Mouse (Mus musculus) heart, embryonic 14.5 days (tissue): ENCODE data around the gene Abcc4. TPM values are rescaled to one million over a fixed set of nuclear protein-coding genes. Genes with fewer than 3 reads are reported as not detected.

Experiments used
- ATAC-seq: fragments of 200-750 bp; cut with Nextera tagmentation; 2 replicates; pipeline ENCODE4 v1.8.0; 2017; ENCODE audit warnings: low read depth, moderate TSS enrichment; ENCODE audit not compliant: insufficient number of reproducible peaks, insufficient read depth, low FRiP score
- H3K27ac ChIP-seq, 2 experiments: fragments of 200-500 bp in 1 of 2; fragments of 300-500 bp in 1 of 2; sonication (generic) in 1 of 2; replicated peaks in 1 of 2; 2 replicates each; pipeline ENCODE4 v1.5.1; 2012 to 2014; ENCODE audit warnings: low read depth in 2 of 2, low read length in 2 of 2, control low read depth in 1 of 2, mild to moderate bottlenecking in 1 of 2, mixed read lengths in 1 of 2; ENCODE audit not compliant: control insufficient read depth in 1 of 2, insufficient read depth in 1 of 2
- H3K27me3 ChIP-seq: fragments of 300-500 bp; sonication (generic); 2 replicates; pipeline ENCODE4 v1.6.1; 2014; ENCODE audit warnings: mild to moderate bottlenecking, low read length, control low read depth; ENCODE audit not compliant: control insufficient read depth, insufficient read depth
- H3K36me3 ChIP-seq: fragments of 300-500 bp; sonication (generic); 2 replicates; pipeline ENCODE4 v1.6.1; 2014; ENCODE audit warnings: mild to moderate bottlenecking, control low read depth, low read length, mixed read lengths; ENCODE audit not compliant: control insufficient read depth, insufficient read depth
- H3K4me1 ChIP-seq, 2 experiments: fragments of 200-500 bp in 1 of 2; fragments of 300-500 bp in 1 of 2; sonication (generic) in 1 of 2; 2 replicates each; pipeline ENCODE4 v1.6.1; 2012 to 2014; ENCODE audit warnings: low read length in 2 of 2, control low read depth in 1 of 2, mixed read lengths in 1 of 2; ENCODE audit not compliant: control insufficient read depth in 2 of 2, insufficient read depth in 2 of 2
- H3K4me2 ChIP-seq: fragments of 300-500 bp; sonication (generic); 2 replicates; pipeline ENCODE4 v1.6.1; 2014; ENCODE audit warnings: mild to moderate bottlenecking, low read length
- H3K4me3 ChIP-seq, 2 experiments: fragments of 200-500 bp in 1 of 2; fragments of 300-500 bp in 1 of 2; sonication (generic) in 1 of 2; 2 replicates each; pipeline ENCODE4 v1.5.1; 2012 to 2014; ENCODE audit warnings: low read length in 2 of 2, mild to moderate bottlenecking in 2 of 2, control low read depth in 1 of 2, low read depth in 1 of 2, moderate library complexity in 1 of 2; ENCODE audit not compliant: control insufficient read depth in 1 of 2, insufficient read depth in 1 of 2
- H3K9ac ChIP-seq: fragments of 300-500 bp; sonication (generic); 2 replicates; pipeline ENCODE4 v1.6.1; 2014; ENCODE audit warnings: mild to moderate bottlenecking, low read length
- H3K9me3 ChIP-seq: fragments of 300-500 bp; sonication (generic); 2 replicates; pipeline ENCODE4 v1.6.1; 2016; ENCODE audit warnings: low read length, control low read depth; ENCODE audit not compliant: control insufficient read depth
- WGBS: fragments of 180-500 bp; shearing (Covaris S2); extraction: QIAGEN DNeasy Blood & Tissue Kit; methylation state at CpG from one replicate; pipeline ENCODE4 v1.1.7; 2014; 5-methylcytosine and 5-hydroxymethylcytosine counted together
- polyA plus RNA-seq: library from polyadenylated mRNA; unstranded; fragments of >200 nt; fragmentation: Nextera tagmentation; extraction: Ambion mirVana; gene quantifications from 2 replicates; pipeline ENCODE4 v1.2.1, GENCODE M21; 2014

Gene Abcc4
- polyA plus RNA-seq, 1 experiment from 2014 or later = 1.8 TPM

DNA sequence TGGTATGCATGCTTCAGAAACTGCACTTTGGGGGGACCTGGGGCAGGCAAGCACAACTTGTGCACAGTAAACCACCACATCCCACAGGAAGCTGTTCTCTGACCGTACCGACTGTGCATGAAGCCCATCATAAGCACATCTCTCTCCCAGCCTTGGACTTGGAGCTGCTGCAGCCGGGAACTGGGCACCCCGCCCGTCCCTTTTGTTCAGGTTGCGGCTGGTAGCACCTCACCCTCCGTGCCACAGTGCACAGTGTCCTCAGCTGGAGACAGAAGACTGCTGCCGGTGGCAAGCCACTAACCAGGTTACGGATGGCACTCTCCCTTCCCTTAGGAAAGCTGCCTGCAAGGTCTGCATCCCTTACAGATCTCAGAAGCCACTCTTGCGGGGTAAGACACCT, 15.7 kb downstream of the Abcc4 start:
- Histone ChIP-seq H3K36me3 (no peaks in the 10 kb centered on the region), H3K4me1 (peaks cover 0 to 4% of the 10 kb centered on the region in 2 experiments; a peak in 2 of 4 replicates), H3K4me3 (no peak overlapping the region), H3K9ac (no peak overlapping the region), H3K9me3 (no peaks in the 10 kb centered on the region), H3K27ac (no peak overlapping the region), H3K27me3 (no peaks in the 10 kb centered on the region), H3K4me2 (no peak overlapping the region)
- no peak for ATAC-seq
- 77% methylated on average over 10 of the region's 10 CpGs for WGBS

DNA sequence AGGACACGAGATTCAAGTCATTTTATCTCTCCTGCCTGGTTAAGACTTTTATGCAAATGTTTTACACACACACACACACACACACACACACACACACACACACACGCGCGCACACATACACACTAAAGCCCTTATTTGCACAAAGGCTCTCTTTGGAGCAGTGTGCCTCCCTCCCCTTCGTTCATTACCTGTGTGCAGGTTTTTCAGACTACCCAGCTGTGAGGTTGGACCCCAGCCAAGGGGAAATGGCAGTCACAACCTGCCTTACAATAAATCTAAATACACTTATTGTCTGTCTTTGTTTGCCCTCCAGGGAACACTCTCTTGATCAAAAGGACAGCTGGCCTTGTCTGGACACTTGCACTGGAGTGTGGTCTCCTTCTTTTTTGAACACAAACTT, 17.4 kb downstream of the Abcc4 start:
- no peak for ATAC-seq

DNA sequence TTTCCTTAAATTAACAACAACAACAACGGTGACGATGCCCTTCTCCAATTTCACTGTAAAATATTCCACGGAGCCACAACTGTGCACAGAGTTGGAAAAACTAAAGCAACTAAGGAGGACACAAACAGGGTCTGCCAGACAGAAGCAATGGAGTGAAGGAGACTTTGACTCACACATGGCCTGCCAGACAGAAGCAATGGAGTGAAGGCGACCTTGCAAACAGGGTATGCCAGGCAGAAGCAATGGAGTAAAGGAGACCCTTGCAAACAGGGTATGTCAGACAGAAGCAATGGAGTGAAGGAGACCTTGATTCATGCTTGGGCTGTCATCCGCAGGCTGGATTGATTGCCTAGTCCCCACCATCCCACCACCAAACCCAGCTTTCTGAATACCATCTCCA, 19.2 kb downstream of the Abcc4 start:
- H3K4me3 ChIP-seq = no peak overlapping the region

More for the DNA sequence above, 17.4 kb downstream of the Abcc4 start:
- peaks cover 0 to 4% of the 10 kb centered on the region in 2 experiments; a peak in 2 of 4 replicates for H3K4me1 ChIP-seq
- H3K9ac ChIP-seq = no peak overlapping the region
- H3K9me3 ChIP-seq = no peaks in the 10 kb centered on the region
- no peak overlapping the region for H3K27ac ChIP-seq
- 83% methylated on average over 5 of the region's 5 CpGs for WGBS
- no peaks in the 10 kb centered on the region for H3K36me3 ChIP-seq
- no peak overlapping the region for H3K4me2 ChIP-seq
- H3K27me3 ChIP-seq = no peaks in the 10 kb centered on the region
- H3K4me3 ChIP-seq = no peak overlapping the region

DNA sequence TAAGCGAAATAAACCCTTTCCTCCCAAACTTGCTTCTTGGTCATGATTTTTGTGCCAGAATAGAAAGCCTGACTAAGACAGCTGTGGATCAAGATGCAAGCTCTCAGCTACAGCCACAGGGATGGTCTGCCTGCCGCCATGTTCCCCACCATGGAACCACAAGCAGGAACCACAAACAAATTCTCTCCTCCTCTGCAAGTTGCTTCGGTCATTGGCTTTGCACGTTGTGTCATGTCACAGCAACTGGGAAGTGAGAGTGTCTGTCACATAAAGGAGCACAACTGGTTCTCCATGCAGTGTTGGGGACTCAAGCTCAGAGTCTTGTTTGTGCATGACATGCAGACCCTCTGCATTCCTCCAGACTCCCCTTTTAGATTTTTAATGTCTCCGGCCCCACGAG, 20.4 kb downstream of the Abcc4 start:
- no peak for ATAC-seq
- no peaks in the 10 kb centered on the region for H3K27me3 ChIP-seq
- no peak overlapping the region for H3K4me2 ChIP-seq
- no peak overlapping the region for H3K9ac ChIP-seq
- no peak overlapping the region for H3K27ac ChIP-seq
- 92% methylated on average over 6 of the region's 6 CpGs for WGBS
- H3K4me3 ChIP-seq = no peak overlapping the region
- peaks cover 0 to 3% of the 10 kb centered on the region in 2 experiments; a peak in 1 of 4 replicates for H3K4me1 ChIP-seq
- no peaks in the 10 kb centered on the region for H3K36me3 ChIP-seq
- H3K9me3 ChIP-seq = no peaks in the 10 kb centered on the region

More for the DNA sequence above, 19.2 kb downstream of the Abcc4 start:
- Histone ChIP-seq H3K4me1 (peaks cover 0 to 6% of the 10 kb centered on the region in 2 experiments; a peak in 2 of 4 replicates), H3K36me3 (no peaks in the 10 kb centered on the region), H3K27me3 (no peaks in the 10 kb centered on the region), H3K4me2 (no peak overlapping the region), H3K9ac (no peak overlapping the region), H3K9me3 (no peaks in the 10 kb centered on the region), H3K27ac (no peak overlapping the region)
- ATAC-seq = no peak
- 86% methylated on average over 5 of the region's 5 CpGs for WGBS

DNA sequence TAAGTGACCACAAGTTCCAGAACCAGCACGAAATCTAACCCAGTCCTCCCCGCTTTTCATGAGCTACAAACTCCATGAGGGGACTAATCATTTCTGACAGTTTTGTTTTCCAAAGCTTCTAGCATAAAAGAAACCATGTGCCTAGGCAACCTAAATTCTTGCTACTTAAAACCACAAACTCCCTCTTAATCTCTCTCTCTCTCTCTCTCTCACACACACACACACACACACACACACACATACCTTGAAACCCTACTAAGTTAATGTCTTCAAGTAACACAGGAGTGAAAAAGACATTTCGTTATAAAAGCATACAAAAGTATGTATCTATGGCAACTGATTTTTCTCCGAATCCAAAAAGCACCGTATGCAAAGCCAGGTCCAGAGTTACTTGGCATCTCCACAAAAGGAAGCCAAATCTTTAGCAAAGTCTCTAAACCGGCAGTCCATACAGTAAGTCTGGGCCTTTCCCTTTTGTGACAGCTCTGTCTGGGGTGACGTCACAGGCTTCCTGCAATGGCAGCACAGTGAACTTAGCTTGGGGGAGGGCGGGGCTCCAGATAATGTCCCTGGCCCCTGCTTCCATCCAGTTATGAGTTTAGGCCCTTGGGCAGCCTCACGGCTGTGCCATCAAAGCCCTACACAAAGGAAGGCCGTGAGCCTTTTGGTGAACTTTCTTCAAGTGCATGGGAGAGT, 23.5 kb downstream of the Abcc4 start:
- peaks cover 0 to 3% of the 10 kb centered on the region in 2 experiments; a peak in 1 of 4 replicates for H3K4me1 ChIP-seq
- no peak overlapping the region for H3K4me3 ChIP-seq
- no peak overlapping the region for H3K27ac ChIP-seq
- no peak overlapping the region for H3K4me2 ChIP-seq
- no peaks in the 10 kb centered on the region for H3K36me3 ChIP-seq
- ATAC-seq = no peak
- H3K9ac ChIP-seq = no peak overlapping the region
- WGBS = 72% methylated on average over 10 of the region's 10 CpGs
- H3K9me3 ChIP-seq = no peaks in the 10 kb centered on the region
- no peaks in the 10 kb centered on the region for H3K27me3 ChIP-seq

DNA sequence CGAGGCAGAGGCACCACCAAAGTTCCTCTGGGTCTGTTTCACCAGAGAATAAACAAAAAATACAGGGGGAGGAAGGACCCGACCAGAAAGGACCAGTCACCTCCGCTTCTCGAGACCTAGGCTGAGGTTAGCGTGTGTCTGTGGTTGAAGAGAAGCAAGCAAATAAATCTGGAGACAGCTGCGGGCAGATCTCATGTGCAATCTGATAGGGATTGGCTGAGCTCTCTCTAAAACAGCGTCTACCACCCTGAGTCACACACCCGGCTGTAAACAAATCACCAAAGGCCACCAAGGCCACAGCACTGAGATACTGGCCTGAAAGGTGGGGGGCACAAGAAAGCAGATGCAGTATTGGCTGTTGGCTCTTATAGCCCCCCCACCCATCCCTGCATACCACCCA, 24.9 kb downstream of the Abcc4 start:
- 62% methylated on average over 8 of the region's 8 CpGs for WGBS

DNA sequence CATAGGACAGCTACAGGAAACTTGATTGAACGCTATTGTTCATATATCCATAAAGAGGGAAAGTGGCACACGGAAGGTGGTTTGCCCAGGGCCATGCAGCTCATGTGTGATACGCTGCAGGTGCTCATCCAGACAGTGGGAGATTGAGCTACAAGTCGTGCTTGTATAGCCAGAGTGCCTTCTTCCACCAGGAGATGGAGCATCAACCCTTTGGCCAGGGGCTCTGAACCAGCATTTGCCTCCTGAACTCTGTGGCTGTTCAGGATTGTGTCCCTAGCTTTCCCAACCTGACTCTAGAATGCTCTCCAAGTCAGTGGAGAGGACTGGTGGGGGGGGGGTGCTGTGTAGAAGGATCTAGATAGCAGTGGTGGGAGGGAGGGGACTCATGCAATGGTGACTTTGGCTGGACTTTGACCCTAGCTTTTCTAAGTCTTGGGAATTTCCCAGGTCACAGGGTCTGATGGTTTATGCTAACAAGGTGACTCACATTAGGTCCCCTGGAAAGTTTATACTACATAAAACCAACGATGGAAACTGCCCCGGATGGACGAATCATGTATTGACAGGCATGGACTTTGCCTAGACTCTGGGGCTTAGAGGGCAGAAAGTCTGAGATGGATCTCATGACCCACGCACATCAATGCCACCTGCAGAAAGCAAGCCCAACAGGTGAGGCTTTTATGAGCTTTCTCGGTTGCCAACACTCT, 27.6 kb downstream of the Abcc4 start:
- ATAC-seq = no peak

More for the DNA sequence above, 24.9 kb downstream of the Abcc4 start:
- no peak overlapping the region for H3K4me2 ChIP-seq
- no peak overlapping the region for H3K9ac ChIP-seq
- no peaks in the 10 kb centered on the region for H3K27me3 ChIP-seq
- no peak for ATAC-seq
- H3K27ac ChIP-seq = no peak overlapping the region
- peaks cover 0 to 3% of the 10 kb centered on the region in 2 experiments; a peak in 1 of 4 replicates for H3K4me1 ChIP-seq
- H3K4me3 ChIP-seq = no peak overlapping the region
- no peaks in the 10 kb centered on the region for H3K9me3 ChIP-seq
- H3K36me3 ChIP-seq = no peaks in the 10 kb centered on the region

More for the DNA sequence above, 27.6 kb downstream of the Abcc4 start:
- H3K4me1 ChIP-seq = peaks cover 0 to 3% of the 10 kb centered on the region in 2 experiments; a peak in 1 of 4 replicates
- H3K9ac ChIP-seq = no peak overlapping the region
- H3K4me2 ChIP-seq = no peak overlapping the region
- no peak overlapping the region for H3K4me3 ChIP-seq
- 87% methylated on average over 9 of the region's 9 CpGs for whole genome bisulfite sequencing
- H3K27me3 ChIP-seq = no peaks in the 10 kb centered on the region
- H3K9me3 ChIP-seq = no peaks in the 10 kb centered on the region
- H3K36me3 ChIP-seq = no peaks in the 10 kb centered on the region
- H3K27ac ChIP-seq = no peak overlapping the region
